Mouse (Mus musculus) CD4-positive, CD25-positive, alpha-beta regulatory T cell, adult 4 months (primary cell): ENCODE results near the gene H2-Oa. TPM values are rescaled to one million over a fixed set of nuclear protein-coding genes. Genes with fewer than 3 reads are reported as not detected.

ENCODE experiments used
- ATAC-seq: one replicate; pipeline ENCODE4 v1.8.0; 2017
- polyA plus RNA-seq, 2 experiments: library from polyadenylated mRNA; unstranded; fragments of 100-300 nt; shearing (Covaris generic); gene quantifications; one replicate each; pipeline ENCODE4 v1.2.1; 2017

H2-Oa gene
- 10 to 100 TPM; 56.0 to 68.2 TPM for polyA plus RNA-seq

DNA sequence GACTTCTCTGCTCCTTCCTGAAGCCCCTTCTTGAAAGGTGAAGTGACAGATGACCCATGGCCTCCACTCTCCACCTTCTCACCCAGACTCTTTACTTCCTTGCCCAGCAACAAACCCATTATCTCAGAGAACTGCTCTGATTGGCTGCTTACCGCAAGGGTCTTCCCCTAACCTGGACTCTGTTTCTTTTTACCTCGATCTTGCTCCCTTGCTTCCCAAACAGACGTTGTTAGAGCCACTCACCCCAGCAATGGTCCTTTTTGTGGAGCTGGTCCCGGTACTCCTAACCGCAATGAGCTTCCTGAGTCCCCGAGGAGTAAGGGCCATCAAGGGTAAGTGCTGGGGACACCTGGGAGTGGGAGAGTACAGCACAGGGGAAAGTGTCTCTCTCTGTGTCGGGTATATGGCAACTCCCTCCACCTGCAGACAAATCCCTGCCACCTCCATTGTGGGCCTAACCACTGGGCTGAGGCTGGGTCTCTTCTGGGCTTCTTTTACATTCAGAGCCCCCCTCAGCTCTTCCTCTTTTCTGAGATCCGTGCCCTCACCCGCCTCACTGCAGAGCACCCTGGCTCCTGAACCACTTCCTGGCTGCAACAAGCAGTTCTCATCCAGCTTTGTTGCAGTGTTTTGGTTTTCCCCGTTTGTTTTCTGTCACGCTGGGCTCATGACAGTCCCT is at the start of gene H2-Oa:
Gene H2-Oa, plus strand, starts transcription at position 144 of the 679 bp plus-strand sequence.
- peak; percentile 71 for ATAC-seq

DNA sequence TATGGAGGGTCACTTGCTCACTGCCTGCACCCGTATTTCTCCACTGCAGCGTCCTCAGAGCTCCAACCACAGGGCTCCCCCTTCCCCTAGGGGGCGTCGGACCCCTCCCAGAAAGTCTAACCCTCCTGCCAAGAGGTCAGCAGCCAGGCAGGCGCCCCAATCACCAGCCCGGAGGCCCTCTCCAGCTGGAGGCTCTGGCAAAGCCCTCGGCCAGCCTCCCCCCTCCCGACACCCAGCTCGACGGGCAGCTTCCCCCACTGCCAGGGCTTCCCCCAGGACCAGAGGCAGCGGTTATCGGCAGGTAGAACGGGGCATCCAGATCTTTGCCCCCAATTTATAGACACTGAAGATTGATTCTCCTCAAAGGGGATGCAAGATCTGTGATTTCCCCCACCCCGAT is 46.2 kb upstream of the H2-Oa start:
- no peak for ATAC-seq

DNA sequence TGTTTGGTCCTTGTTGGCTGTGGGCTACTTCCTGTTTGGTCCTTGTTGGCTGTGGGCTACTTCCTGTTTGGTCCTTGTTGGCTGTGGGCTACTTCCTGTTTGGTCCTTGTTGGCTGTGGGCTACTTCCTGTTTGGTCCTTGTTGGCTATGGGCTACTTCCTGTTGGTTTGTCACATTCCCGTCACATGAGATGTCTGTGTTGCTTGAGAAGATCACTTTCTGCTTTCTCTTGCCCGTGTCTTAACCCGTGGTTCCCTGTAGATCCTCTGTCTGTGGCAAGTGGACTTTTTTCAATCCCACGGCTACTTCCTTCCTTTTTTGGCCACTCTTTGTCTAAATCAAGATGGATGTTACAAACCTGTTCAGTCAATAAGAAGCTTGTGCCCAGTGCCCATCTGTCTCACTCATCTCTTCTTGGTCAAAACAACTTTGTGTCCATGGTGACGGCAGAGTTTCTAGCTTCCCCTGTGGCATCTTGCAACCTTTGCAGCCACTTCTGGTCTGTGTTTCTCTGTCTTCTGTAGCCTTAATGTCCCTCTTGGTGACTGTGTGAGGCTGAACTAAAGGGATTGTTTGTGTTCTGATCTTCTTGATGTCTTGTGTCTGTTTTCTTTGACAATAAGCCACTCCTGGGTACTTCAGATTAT is 44.6 kb upstream of the H2-Oa start:
- peak; percentile 45 for ATAC-seq

- no peak for ATAC-seq
Measured at GRCm38 (mm10) chr17:34057224-34057623, 34.9 kb upstream of the H2-Oa start.

GRCm38 (mm10) chr17:34068864-34069263 is 23.3 kb upstream of the H2-Oa start:
- ATAC-seq: no peak

GRCm38 (mm10) chr17:34072091-34072490 is 20.0 kb upstream of the H2-Oa start:
- peak; percentile 45 for ATAC-seq

DNA sequence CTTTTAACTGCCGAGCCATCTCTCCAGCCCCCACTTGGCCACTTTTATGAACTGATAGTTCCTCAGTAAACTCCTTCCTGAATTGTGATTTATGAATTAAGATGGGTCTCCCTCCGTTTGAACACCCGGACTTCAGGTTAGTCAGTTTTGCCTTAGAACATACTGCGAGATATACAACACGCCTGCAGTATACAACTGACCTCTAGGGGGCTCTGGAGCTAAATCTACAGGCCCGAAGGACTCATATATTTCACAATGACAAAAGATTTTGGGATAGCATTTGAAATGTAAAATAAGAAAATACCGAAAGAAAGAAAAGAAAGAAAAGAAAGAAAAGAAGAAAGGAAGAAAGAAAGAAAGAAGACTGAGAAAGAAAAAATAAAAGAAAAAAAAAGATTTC is 16.9 kb upstream of the H2-Oa start:
- no peak for ATAC-seq

DNA sequence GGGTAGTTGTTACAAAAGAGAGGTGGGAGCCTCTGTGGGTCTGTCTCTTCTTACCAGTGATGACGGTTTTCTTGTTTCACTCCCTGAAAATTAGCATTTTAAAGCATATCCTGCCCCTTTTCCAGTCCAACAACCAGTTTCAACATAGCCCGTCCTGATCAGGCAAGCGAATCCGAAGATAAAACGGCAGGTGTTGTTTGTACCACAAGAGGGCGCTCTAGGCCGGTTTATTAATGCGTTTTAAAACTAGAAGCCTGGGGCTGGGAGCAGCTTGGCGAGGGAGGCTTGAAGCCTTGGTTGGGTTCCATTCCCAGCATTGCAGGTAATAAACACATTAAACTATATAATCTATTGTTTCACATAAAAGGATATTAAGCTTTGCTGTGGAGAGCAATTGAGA is 14.6 kb upstream of the H2-Oa start:
- ATAC-seq: peak; percentile 62

GRCm38 (mm10) chr17:34078148-34078547 is 14.0 kb upstream of the H2-Oa start:
- ATAC-seq: no peak

GRCm38 (mm10) chr17:34079002-34079401 is 13.1 kb upstream of the H2-Oa start:
- no peak for ATAC-seq

DNA sequence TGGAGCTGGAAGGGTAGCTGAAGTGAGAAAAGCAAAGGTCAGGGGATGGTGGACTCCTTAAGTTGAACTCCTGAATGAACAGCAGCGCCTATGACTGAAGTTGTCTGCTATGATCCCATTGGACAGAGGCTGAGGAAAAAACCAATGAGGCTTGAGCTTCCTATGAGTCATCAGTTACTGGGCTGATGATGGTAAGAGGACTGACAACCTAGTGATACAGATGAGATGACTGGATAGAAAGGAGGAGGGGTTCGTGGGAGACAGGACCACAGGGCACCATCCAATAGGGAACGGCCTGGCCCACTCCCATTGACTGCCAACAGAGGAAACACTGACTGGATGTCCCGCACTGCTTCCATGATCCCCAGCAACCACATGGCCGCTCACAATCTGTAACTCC is 12.5 kb upstream of the H2-Oa start:
- peak; percentile 95 for ATAC-seq

DNA sequence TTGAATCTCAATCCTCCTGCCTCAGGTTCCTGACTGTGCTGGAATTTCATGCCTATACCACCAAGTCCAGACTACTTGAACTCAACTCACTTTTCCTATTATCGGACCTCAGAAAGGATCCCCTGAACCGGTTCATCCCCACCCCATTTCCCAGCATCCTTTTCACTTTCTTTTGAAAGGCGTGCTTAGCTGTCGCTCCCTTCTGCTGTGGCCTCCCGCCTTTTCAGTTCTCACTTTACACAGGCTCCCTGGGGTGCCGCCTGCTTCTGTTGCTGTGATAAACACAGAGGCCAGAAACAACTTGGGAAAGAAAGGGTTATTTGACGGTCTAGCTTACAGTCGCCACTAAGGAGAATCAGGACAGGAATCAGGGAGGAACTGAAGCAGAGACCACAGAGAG is 9.0 kb upstream of the H2-Oa start:
- ATAC-seq: no peak

DNA sequence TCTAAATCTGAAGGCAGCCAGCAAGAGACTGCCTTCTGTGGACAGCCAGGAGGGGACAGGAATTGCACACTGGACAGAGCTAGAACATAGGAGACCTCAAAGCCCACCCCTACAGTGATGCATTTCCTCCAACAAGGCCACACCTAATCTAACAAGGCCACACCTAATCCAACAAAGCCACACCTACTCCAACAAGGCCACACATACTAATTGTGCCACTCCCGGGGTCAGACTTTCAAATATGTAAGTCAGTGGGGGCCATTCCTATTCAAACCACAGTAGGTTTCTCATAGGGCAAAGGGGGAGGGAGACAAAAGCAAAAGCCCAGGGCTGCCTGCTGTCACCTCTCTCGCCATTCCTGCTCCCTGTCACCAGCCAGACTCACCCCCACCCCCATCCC is 4.8 kb upstream of the H2-Oa start:
- no peak for ATAC-seq

- ATAC-seq: no peak
Measured at GRCm38 (mm10) chr17:34088124-34088523, 4.0 kb upstream of the H2-Oa start.

- ATAC-seq: no peak
Measured at GRCm38 (mm10) chr17:34090923-34091322, 1.2 kb upstream of the H2-Oa start.

DNA sequence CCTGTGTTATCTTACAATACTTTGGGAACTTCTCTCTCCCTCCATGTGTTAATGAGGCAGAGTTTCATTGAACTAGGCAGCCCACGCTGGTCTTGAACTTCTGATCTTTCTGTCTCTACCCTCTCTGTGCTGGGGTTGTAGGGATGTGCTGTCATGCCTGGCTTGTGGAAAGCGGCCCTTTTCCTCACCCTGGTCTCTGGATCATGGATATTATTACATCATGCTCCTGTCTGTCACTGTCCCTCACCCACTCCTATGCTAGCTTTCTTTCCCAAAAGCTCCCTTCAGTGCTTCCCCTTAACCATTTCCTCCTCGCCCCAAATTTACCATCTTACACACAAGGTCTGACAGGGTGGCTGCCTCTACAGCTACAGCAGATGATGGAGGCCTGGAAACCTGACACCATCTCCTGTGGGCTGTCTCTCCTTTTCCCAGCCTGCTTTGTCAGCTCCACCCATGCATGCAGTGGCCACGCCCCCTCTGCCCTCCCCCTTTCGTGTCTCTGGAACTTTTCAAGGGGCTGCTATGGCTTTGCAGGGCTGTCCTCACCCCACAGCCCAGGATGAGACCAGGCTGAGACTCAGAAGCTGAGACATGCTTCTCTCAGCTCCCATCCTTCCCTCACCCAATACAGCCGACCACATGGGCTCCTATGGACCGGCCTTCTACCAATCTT is 1.2 kb downstream of the H2-Oa start:
- ATAC-seq: no peak

DNA sequence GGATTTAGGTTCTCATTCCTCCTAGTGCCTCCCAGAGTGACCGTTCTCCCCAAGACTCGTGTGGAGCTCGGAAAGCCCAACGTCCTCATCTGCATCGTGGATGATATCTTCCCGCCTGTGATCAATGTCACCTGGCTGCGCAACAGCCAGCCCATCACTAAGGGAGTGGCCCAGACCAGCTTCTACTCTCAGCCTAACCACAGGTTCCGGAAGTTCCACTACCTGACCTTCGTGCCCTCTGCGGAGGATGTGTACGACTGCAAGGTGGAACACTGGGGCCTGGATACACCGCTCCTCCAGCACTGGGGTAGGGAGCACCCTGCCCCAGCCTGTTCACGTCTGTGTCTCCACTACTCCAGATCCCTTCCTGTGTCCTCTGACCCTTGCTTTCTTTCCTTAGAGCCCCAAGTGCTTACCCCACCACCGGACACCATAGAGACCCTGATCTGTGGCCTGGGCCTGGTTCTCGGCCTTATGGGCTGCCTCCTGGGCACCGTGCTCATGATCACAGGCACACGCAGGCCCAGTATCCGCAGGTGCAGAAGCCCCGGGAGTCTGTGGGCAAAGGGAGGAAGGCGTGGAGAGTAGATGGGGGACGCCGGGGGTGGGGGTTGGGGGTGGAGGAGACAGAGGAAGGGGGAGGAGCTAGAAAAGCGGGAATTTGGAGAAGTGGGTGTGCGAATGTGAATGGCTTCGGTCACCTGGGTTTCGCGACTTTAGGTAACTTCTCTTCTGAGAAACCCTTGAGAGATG is 2.3 kb downstream of the H2-Oa start:
- no peak for ATAC-seq

GRCm38 (mm10) chr17:34096497-34097010 is 4.4 kb downstream of the H2-Oa start:
- ATAC-seq: peak; percentile 31

DNA sequence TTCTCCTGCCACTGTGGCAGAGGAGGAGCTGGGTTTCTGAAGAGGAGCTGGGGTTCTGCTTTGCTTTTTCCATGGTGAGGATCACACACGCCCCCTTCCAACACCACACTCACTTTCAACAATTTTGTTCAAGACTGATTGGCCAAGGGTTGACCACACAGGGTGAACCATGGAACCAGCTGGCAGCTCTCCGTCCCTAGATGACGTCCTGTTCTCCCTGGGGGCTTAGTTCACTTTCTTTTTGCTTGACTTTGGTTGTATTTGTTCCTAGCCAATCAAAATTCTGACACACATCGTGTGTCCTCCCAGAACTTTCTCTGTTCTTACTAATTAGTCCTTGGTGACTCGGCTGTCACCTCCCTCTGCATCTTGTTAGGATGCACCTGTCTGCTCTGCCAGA is 5.1 kb downstream of the H2-Oa start:
- ATAC-seq: no peak

- ATAC-seq: no peak
Measured at GRCm38 (mm10) chr17:34098709-34099479, 6.8 kb downstream of the H2-Oa start.

GRCm38 (mm10) chr17:34099531-34099930 is 7.4 kb downstream of the H2-Oa start:
- ATAC-seq: no peak

DNA sequence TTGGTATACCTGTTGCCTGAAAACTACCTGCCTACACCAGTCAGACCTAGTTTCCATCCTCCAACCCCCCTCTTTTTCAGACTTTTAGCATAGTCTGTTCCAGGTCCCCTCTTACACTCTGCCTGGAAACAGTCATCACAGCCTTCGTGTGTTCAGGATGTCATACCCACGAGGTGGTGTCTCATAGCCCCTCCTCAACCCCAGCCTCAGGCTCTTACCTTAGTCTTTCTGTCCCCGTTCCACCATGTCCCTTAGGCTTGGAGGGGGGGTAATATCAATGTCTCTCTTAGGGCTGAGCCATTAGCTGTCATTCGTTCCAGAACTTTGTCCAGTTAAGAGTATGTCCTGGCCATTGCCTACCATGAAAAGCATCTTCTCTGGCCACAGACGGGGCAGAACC is 9.0 kb downstream of the H2-Oa start:
- no peak for ATAC-seq
